Mouse (Mus musculus): ENCODE measurements around the gene Lcor.

The Lcor gene

GRCm38 (mm10) chr19:41476530-41477249 lies 5.7 kb upstream of the Lcor start:
- DNase-seq, result no peak

GRCm38 (mm10) chr19:41481030-41481886 lies 1.2 kb upstream of the Lcor start:
- DNase-seq, result peak in 1 of 2 experiments; percentile 32

GRCm38 (mm10) chr19:41481887-41482189 lies 599 bp upstream of the Lcor start:
- no peak for DNase-seq

GRCm38 (mm10) chr19:41482909-41483444 lies 540 bp downstream of the Lcor start:
- peak; percentile 72 to 73 for DNase-seq

- DNase-seq, result no peak
Observed at GRCm38 (mm10) chr19:41483445-41484040, 1.1 kb downstream of the Lcor start.

- no peak for DNase-seq
Observed at GRCm38 (mm10) chr19:41484361-41484760, 1.9 kb downstream of the Lcor start.

- DNase-seq, result no peak
Observed at GRCm38 (mm10) chr19:41495382-41496032, 13.1 kb downstream of the Lcor start.

GRCm38 (mm10) chr19:41496058-41496457 lies 13.6 kb downstream of the Lcor start:
- DNase-seq, result no peak

GRCm38 (mm10) chr19:41507872-41508271 lies 25.4 kb downstream of the Lcor start:
- no peak for DNase-seq

GRCm38 (mm10) chr19:41514836-41515235 lies 32.4 kb downstream of the Lcor start:
- no peak for DNase-seq

- no peak for DNase-seq
Observed at GRCm38 (mm10) chr19:41515549-41515948, 33.1 kb downstream of the Lcor start.

- DNase-seq, result no peak
Observed at GRCm38 (mm10) chr19:41517006-41517405, 34.6 kb downstream of the Lcor start.

GRCm38 (mm10) chr19:41519121-41519520 lies 36.7 kb downstream of the Lcor start:
- DNase-seq, result no peak

GRCm38 (mm10) chr19:41522246-41522645 lies 39.8 kb downstream of the Lcor start:
- DNase-seq, result no peak

GRCm38 (mm10) chr19:41523798-41524563 lies 41.5 kb downstream of the Lcor start:
- no peak for DNase-seq

GRCm38 (mm10) chr19:41529169-41529568 lies 46.7 kb downstream of the Lcor start:
- DNase-seq, result no peak

- DNase-seq, result no peak
Observed at GRCm38 (mm10) chr19:41534021-41534420, 51.6 kb downstream of the Lcor start.

- DNase-seq, result no peak
Observed at GRCm38 (mm10) chr19:41556981-41557380, 74.5 kb downstream of the Lcor start.

GRCm38 (mm10) chr19:41557491-41557890 lies 75.1 kb downstream of the Lcor start:
- no peak for DNase-seq

- no peak for DNase-seq
Observed at GRCm38 (mm10) chr19:41558891-41559486, 76.6 kb downstream of the Lcor start.

GRCm38 (mm10) chr19:41560856-41561255 lies 78.4 kb downstream of the Lcor start:
- DNase-seq, result no peak

- DNase-seq, result no peak
Observed at GRCm38 (mm10) chr19:41568791-41569190, 86.4 kb downstream of the Lcor start.
